Mouse (Mus musculus) c-Kit-positive CD71-positive TER-119-negative erythroid progenitor cells, embryonic 14.5 days (primary cell): ENCODE measurements around the gene Gdf5.
"Not testable (repeated sequence)": the region's sequence is repeated elsewhere in the genome, so short reads cannot be mapped to it uniquely, and the experiment has no call there.

Source experiments
- DNase-seq: peaks from one replicate; pipeline ENCODE4 v3.0.0-alpha.2; 2013; ENCODE audit warnings: low read depth

Gdf5 gene

DNA sequence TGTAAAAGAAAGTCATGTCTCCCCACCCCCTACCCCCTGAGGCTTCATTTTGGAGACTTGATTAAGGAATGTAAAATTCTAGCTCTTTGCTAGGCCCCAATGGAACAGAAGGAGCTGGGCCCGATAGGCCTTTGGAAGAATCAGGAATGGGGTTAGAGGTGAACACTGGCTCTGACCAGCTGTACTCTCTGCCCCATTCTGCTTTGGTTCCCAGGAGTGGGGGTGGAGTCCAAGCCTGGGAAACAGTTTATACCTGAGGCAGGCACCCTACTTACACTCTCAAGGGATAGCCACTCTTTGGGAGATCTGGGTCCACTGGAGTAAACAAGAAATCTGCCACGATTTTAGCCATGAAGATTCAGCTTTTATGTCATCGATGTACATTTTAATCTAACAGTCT lies 4.5 kb downstream of the Gdf5 start, which contains the start of gene Gm15557:
Gene Gm15557, plus strand, starts transcription at position 48 of the 400 bp plus-strand sequence.
- no peak for DNase-seq

- DNase-seq, result no peak
These were observed 5.2 kb downstream of the Gdf5 start for GRCm38 (mm10) chr2:155939897-155940529.

DNA sequence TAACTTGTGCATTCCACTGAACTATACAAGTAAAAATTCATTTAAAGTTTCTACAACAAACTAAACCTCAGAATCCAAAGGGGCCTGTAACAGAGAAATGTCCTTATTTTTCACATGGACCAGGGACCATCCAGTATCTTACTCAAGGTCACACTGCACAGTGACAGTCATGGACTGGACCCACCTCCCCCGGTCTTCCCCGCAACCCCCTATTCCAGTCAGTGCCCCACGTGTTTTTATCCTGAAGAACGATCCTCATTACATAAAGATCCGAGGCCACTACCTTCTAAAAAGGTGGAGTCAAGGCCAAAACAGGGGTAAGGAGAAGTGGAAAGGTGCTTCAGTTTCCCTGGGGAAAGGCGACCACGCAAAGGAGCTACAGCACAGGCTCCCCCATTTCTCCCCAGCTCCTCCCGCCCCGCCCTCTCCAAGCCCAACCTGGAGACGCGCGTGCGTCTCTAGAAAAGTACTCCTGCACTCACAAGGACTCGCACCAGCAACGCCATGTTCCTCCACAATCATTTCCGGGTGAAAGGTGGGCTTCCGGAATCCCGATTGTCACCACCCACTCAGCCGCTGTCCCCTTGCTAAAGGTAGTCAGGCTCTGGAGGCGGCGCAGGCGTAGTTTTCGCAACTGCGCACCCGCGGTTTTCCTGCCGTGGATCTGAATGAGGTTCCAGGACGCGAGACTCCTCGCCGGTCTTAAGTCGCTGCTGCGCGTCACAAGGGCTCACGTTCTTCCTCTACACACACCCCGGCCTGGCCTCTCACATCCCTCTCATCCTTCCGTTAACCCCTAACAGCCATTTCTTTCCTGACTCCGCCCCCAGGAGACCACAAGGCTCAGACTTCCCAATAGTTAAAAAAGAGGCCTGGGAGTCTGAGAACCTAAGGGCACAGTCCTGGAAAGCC lies 15.4 kb downstream of the Gdf5 start, which contains the start of gene Uqcc1:
Gene Uqcc1, minus strand, starts transcription at position 780 of the 912 bp plus-strand sequence.
- DNase-seq, result peak; percentile 97

GRCm38 (mm10) chr2:155928711-155929345 lies 16.3 kb downstream of the Gdf5 start:
- DNase-seq, result no peak

- DNase-seq, result not testable (repeated sequence)
These were observed 20.0 kb downstream of the Gdf5 start for GRCm38 (mm10) chr2:155925213-155925612.

DNA sequence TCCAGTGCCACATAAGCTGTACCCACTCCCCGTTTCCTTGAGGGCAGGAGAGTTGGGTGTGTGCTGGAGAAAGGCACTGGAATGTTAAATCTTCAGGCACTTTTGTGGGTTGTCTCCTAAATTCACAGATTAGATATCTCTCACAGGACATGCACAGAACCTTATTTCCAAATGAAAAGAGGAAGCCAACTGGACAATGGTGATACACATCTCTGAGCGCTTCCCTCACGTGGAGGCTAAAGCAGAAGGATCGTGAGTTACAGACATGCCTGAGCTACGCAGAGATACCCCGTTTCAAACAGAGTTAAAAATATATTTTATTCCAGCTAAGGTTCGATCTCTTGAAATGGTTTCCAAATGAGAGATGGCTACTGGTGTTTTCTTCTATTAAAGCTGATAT lies 22.0 kb downstream of the Gdf5 start:
- no peak for DNase-seq

GRCm38 (mm10) chr2:155914684-155915083 lies 30.5 kb downstream of the Gdf5 start:
- no peak for DNase-seq

- DNase-seq, result no peak
These were observed 41.5 kb downstream of the Gdf5 start for GRCm38 (mm10) chr2:155903632-155904008.

GRCm38 (mm10) chr2:155902989-155903631 lies 42.1 kb downstream of the Gdf5 start:
- no peak for DNase-seq

DNA sequence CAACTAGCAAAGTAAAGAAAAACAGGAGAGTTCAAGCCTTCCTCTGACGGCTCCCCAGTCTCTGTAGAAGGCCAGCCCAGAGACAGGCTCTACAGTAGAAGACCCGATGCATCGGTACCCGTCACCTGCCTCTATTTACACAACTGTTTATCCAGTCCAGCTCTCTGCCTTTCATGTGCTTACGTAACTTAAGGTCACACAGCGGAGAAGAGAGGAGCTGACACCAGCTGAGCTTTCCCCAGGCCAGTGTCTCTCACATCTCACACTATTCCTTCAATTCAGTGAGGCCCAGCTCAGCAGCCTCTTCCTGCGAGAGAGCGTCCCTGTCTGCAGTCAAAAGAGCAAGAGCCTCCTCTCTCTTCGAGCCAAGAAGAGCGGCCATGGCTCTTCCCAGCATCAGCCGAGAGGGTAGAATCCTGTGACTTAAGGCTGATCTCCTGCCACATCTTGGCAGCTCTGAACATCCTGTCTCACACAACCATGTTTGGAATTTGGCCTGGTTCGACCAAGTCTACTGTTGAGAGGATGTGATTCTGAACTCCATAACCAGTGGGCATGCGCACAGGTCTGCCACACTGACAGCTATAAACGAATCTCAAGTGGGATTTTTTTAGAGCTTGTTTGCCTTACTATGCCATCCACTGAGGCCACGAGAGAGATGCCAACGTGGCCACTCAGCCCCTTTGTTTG lies 50.0 kb downstream of the Gdf5 start:
- no peak for DNase-seq

DNA sequence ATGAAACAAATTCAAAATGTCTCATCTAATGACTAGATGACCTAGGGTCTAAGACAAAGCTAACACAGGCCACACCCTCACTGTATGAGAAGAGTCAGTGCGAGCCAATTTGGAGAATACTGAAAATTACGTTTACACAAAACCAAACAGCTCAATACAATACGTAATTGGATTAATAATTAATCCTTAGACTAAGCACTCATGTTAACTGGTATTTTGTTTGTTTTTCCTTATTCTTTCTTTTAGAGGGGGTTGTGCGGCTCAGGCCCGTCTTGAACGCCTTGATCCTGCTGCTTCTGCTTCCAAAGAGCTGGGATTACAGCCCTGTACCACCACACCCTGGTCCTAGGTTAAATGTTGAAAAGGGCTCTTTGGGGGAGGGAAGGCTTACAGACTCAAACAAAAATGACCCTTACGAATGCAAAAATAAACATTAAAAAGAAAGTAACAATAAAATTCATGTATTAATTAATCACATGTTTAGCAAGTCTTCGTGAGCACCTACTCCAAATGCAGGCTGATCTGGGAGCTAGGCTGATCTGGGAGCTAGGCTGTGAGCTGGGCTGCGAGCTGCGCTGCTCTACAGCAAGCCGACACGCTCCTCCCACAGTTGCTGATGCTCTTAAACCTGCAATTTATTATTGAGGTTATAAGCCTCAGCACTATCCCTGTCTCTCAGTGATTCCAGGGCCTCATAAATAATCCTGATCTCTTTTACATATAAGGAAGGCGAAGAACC lies 50.7 kb downstream of the Gdf5 start:
- no peak for DNase-seq
